Mouse (Mus musculus) kidney, adult 2 months (tissue): ENCODE data around the gene Mthfd1. TPM values are rescaled to one million over a fixed set of nuclear protein-coding genes. Genes with fewer than 3 reads are reported as not detected.

ENCODE experiments used
- DNase-seq: peaks from one replicate; pipeline ENCODE4 v3.0.0; 2021
- H3K27ac ChIP-seq: fragments of 200-500 bp; 2 replicates; pipeline ENCODE4 v1.5.1; 2012; ENCODE audit warnings: low read depth, low read length, control low read depth, inconsistent platforms; ENCODE audit not compliant: insufficient read depth
- H3K27me3 ChIP-seq: fragments of 200-500 bp; replicated peaks from 2 replicates; pipeline ENCODE4 v1.6.1; 2012; ENCODE audit warnings: mild to moderate bottlenecking, moderate library complexity, low read length, inconsistent platforms; ENCODE audit not compliant: control insufficient read depth, insufficient read depth
- H3K36me3 ChIP-seq: fragments of 200-500 bp; 2 replicates; pipeline ENCODE4 v1.6.1; 2012; ENCODE audit warnings: mild to moderate bottlenecking, moderate library complexity, low read length, inconsistent platforms; ENCODE audit not compliant: control insufficient read depth, insufficient read depth
- H3K4me1 ChIP-seq: fragments of 200-500 bp; 2 replicates; pipeline ENCODE4 v1.6.1; 2011; ENCODE audit warnings: low read length; ENCODE audit not compliant: control insufficient read depth, insufficient read depth
- H3K4me3 ChIP-seq: fragments of 200-500 bp; 2 replicates; pipeline ENCODE4 v1.5.1; 2011; ENCODE audit warnings: mild to moderate bottlenecking, low read depth, low read length, control low read depth; ENCODE audit not compliant: insufficient read depth
- CTCF ChIP-seq: fragments of 200-500 bp; conservative IDR thresholded peaks from 2 replicates; pipeline ENCODE4 v1.5.1; 2011; ENCODE audit warnings: low read depth, mild to moderate bottlenecking, control low read depth, low read length, moderate library complexity, mixed read lengths; ENCODE audit not compliant: insufficient read depth, insufficient read length
- POLR2A ChIP-seq: fragments of 200-500 bp; IDR thresholded peaks from one replicate; pipeline ENCODE4 v1.6.1; 2011; ENCODE audit warnings: low read depth, low read length, control low read depth
- WGBS: fragments of 180-500 bp; shearing (Covaris S2); methylation state at CpG from one replicate; pipeline ENCODE4 v1.1.7; 2018; 5-methylcytosine and 5-hydroxymethylcytosine counted together
- polyA plus RNA-seq: library from polyadenylated mRNA; depleted of rRNA; stranded (reverse); fragments of >200 nt; gene quantifications from 2 replicates; pipeline ENCODE4 v1.2.3, GENCODE M21; 2012

The Mthfd1 gene
- polyA plus RNA-seq, 1 experiment = 132 TPM

GRCm38 (mm10) chr12:76303474-76303873 is 48.4 kb downstream of the Mthfd1 start:
- DNase-seq = peak; percentile 12
- H3K4me3 ChIP-seq = no peak overlapping the region
- TF ChIP-seq CTCF (no peak), POLR2A (no peak)
- no peak overlapping the region for H3K27ac ChIP-seq
- WGBS = 80% methylated on average over 11 of the region's 11 CpGs
- H3K27me3 ChIP-seq = no peaks in the 10 kb centered on the region
- no peaks in the 10 kb centered on the region for H3K4me1 ChIP-seq
- H3K36me3 ChIP-seq = peaks cover 4% of the 10 kb centered on the region; the same call in 1 of the 2 replicates

GRCm38 (mm10) chr12:76304199-76304598 is 49.1 kb downstream of the Mthfd1 start:
- TF ChIP-seq CTCF (no peak), POLR2A (no peak)
- Histone ChIP-seq H3K36me3 (0 out of 2 replicates have a peak, but pooled peaks cover 4% of the 10 kb centered on the region), H3K27ac (no peak overlapping the region), H3K4me1 (no peaks in the 10 kb centered on the region), H3K4me3 (no peak overlapping the region), H3K27me3 (no peaks in the 10 kb centered on the region)
- DNase-seq = peak; percentile 30
- WGBS = 59% methylated on average over 4 of the region's 4 CpGs

GRCm38 (mm10) chr12:76305107-76305506 is 50.0 kb downstream of the Mthfd1 start:
- WGBS = 83% methylated on average over 8 of the region's 8 CpGs
- Histone ChIP-seq H3K4me1 (no peaks in the 10 kb centered on the region), H3K27me3 (no peaks in the 10 kb centered on the region), H3K27ac (no peak overlapping the region), H3K4me3 (no peak overlapping the region), H3K36me3 (0 out of 2 replicates have a peak, but pooled peaks cover 4% of the 10 kb centered on the region)
- no peak for TF ChIP-seq POLR2A
- TF ChIP-seq CTCF = no peak
- DNase-seq = no peak

- Histone ChIP-seq H3K27ac (no peak overlapping the region), H3K4me1 (no peaks in the 10 kb centered on the region), H3K36me3 (peaks cover 6% of the 10 kb centered on the region; the same call in 1 of the 2 replicates), H3K4me3 (no peak overlapping the region), H3K27me3 (no peaks in the 10 kb centered on the region)
- TF ChIP-seq CTCF (no peak), POLR2A (no peak)
- peak; percentile 27 for DNase-seq
- 52% methylated on average over 9 of the region's 9 CpGs for WGBS
These were observed 51.9 kb downstream of the Mthfd1 start for GRCm38 (mm10) chr12:76306852-76307561.

GRCm38 (mm10) chr12:76307964-76308363 is 52.9 kb downstream of the Mthfd1 start:
- TF ChIP-seq POLR2A (no peak), CTCF (no peak)
- H3K36me3 ChIP-seq = peaks cover 6% of the 10 kb centered on the region; the same call in 1 of the 2 replicates
- peak; percentile 26 for DNase-seq
- 46% methylated on average over 9 of the region's 9 CpGs for WGBS
- H3K27ac ChIP-seq = no peak overlapping the region
- no peaks in the 10 kb centered on the region for H3K4me1 ChIP-seq
- no peaks in the 10 kb centered on the region for H3K27me3 ChIP-seq
- no peak overlapping the region for H3K4me3 ChIP-seq

- H3K36me3 ChIP-seq = peaks cover 6% of the 10 kb centered on the region; the same call in 1 of the 2 replicates
- no peak overlapping the region for H3K27ac ChIP-seq
- TF ChIP-seq POLR2A (no peak), CTCF (no peak)
These were observed 53.3 kb downstream of the Mthfd1 start for GRCm38 (mm10) chr12:76308436-76308835.

GRCm38 (mm10) chr12:76310007-76310406 is 54.9 kb downstream of the Mthfd1 start:
- WGBS = 72% methylated on average over 6 of the region's 6 CpGs
- Histone ChIP-seq H3K4me3 (no peak overlapping the region), H3K27me3 (no peaks in the 10 kb centered on the region), H3K36me3 (peaks cover 3% of the 10 kb centered on the region), H3K4me1 (no peaks in the 10 kb centered on the region), H3K27ac (no peak overlapping the region)
- DNase-seq = no peak
- TF ChIP-seq CTCF (no peak), POLR2A (no peak)

More at GRCm38 (mm10) chr12:76308436-76308835, 53.3 kb downstream of the Mthfd1 start:
- DNase-seq = no peak
- WGBS = 83% methylated on average over 5 of the region's 5 CpGs
- no peaks in the 10 kb centered on the region for H3K27me3 ChIP-seq
- H3K4me3 ChIP-seq = no peak overlapping the region
- no peaks in the 10 kb centered on the region for H3K4me1 ChIP-seq
